Mouse (Mus musculus) midbrain, embryonic 11.5 days (tissue): ENCODE measurements at regions not wholly inside any gene's neighbourhood (a gene's known extent, or its start where the extent isn't known, plus 50 kb on each side); places are given as distances from the start of the nearest gene placed in this dataset.

Experiments used
- ATAC-seq: fragments of 200-750 bp; cut with Nextera tagmentation; 2 replicates; pipeline ENCODE4 v1.8.0; 2017; ENCODE audit warnings: moderate TSS enrichment, moderate library complexity; ENCODE audit not compliant: low FRiP score
- DNase-seq: peaks from one replicate; pipeline ENCODE4 v3.0.0; 2015; ENCODE audit warnings: low spot score; ENCODE audit errors: missing footprints
- H3K27ac ChIP-seq: fragments of 300-500 bp; sonication (generic); 2 replicates; pipeline ENCODE4 v1.5.1; 2014; ENCODE audit warnings: low read depth, low read length
- H3K27me3 ChIP-seq: fragments of 300-500 bp; sonication (generic); 2 replicates; pipeline ENCODE4 v1.6.1; 2014; ENCODE audit warnings: mild to moderate bottlenecking, low read length, moderate library complexity, mixed read lengths; ENCODE audit not compliant: control insufficient read depth, insufficient read depth
- H3K36me3 ChIP-seq: fragments of 300-500 bp; sonication (generic); 2 replicates; pipeline ENCODE4 v1.6.1; 2014; ENCODE audit warnings: mild to moderate bottlenecking, low read length, moderate library complexity, mixed read lengths; ENCODE audit not compliant: control insufficient read depth, insufficient read depth
- H3K4me1 ChIP-seq: fragments of 300-500 bp; sonication (generic); 2 replicates; pipeline ENCODE4 v1.6.1; 2014; ENCODE audit warnings: low read length; ENCODE audit not compliant: control insufficient read depth, insufficient read depth
- H3K4me2 ChIP-seq: fragments of 300-500 bp; sonication (generic); 2 replicates; pipeline ENCODE4 v1.6.1; 2014; ENCODE audit warnings: mild to moderate bottlenecking, moderate library complexity
- H3K4me3 ChIP-seq: fragments of 300-500 bp; sonication (generic); 2 replicates; pipeline ENCODE4 v1.5.1; 2014; ENCODE audit warnings: low read depth, low read length
- H3K9ac ChIP-seq: fragments of 300-500 bp; sonication (generic); 2 replicates; pipeline ENCODE4 v1.6.1; 2014; ENCODE audit warnings: low read length
- H3K9me3 ChIP-seq: fragments of 300-500 bp; sonication (generic); 2 replicates; pipeline ENCODE4 v1.6.1; 2016; ENCODE audit warnings: low read length; ENCODE audit not compliant: control insufficient read depth
- whole genome bisulfite sequencing: fragments of 180-500 bp; shearing (Covaris S2); extraction: QIAGEN DNeasy Blood & Tissue Kit; methylation state at CpG from one replicate; pipeline ENCODE4 v1.1.7; 2014; 5-methylcytosine and 5-hydroxymethylcytosine counted together

GRCm38 (mm10) chr1:155488966-155489661 is 68.8 kb upstream of the Acbd6 start:
- Histone ChIP-seq H3K4me2 (no peak overlapping the region), H3K4me1 (peaks cover 11% of the 10 kb centered on the region; the same call in 1 of the 2 replicates), H3K9ac (no peak overlapping the region), H3K4me3 (no peak overlapping the region), H3K36me3 (no peaks in the 10 kb centered on the region), H3K9me3 (no peaks in the 10 kb centered on the region), H3K27ac (no peak overlapping the region), H3K27me3 (no peaks in the 10 kb centered on the region; the same call in 1 of the 2 replicates)
- ATAC-seq (no peak), DNase-seq (no peak)
- 81% methylated on average over 11 of the region's 11 CpGs for WGBS

- DNase-seq = no peak
- Histone ChIP-seq H3K36me3 (no peaks in the 10 kb centered on the region), H3K4me3 (no peak overlapping the region), H3K9ac (no peak overlapping the region), H3K4me1 (peaks cover 11% of the 10 kb centered on the region; the same call in 1 of the 2 replicates), H3K27me3 (no peaks in the 10 kb centered on the region; the same call in 1 of the 2 replicates), H3K27ac (no peak overlapping the region), H3K9me3 (no peaks in the 10 kb centered on the region), H3K4me2 (no peak overlapping the region)
- ATAC-seq = no peak
- WGBS = 66% methylated on average over 7 of the region's 7 CpGs
These were observed 67.8 kb upstream of the Acbd6 start for GRCm38 (mm10) chr1:155490131-155490530.

- H3K9ac ChIP-seq = peak overlapping the region; percentile 4; the same call in 1 of the 2 replicates
- WGBS = 14% methylated on average over 24 of the region's 24 CpGs
- peaks cover 11% of the 10 kb centered on the region; the same call in 1 of the 2 replicates for H3K4me1 ChIP-seq
- DNase-seq (peak; percentile 91), ATAC-seq (peak; percentile 92)
- no peak overlapping the region; the same call in 1 of the 2 replicates for H3K27ac ChIP-seq
- peak overlapping the region; percentile 27 for H3K4me2 ChIP-seq
- H3K27me3 ChIP-seq = no peaks in the 10 kb centered on the region; the same call in 1 of the 2 replicates
- H3K9me3 ChIP-seq = no peaks in the 10 kb centered on the region
- H3K36me3 ChIP-seq = no peaks in the 10 kb centered on the region
- peak overlapping the region; percentile 1; the same call in 1 of the 2 replicates for H3K4me3 ChIP-seq
These were observed 66.5 kb upstream of the Acbd6 start for GRCm38 (mm10) chr1:155491205-155492026.

- Histone ChIP-seq H3K27me3 (no peaks in the 10 kb centered on the region; the same call in 1 of the 2 replicates), H3K4me3 (no peak overlapping the region), H3K36me3 (no peaks in the 10 kb centered on the region), H3K9ac (no peak overlapping the region), H3K9me3 (no peaks in the 10 kb centered on the region), H3K4me2 (no peak overlapping the region), H3K27ac (no peak overlapping the region), H3K4me1 (peaks cover 11% of the 10 kb centered on the region; the same call in 1 of the 2 replicates)
- DNase-seq = no peak
- ATAC-seq = no peak
- 88% methylated on average over 6 of the region's 6 CpGs for WGBS
These were observed 64.6 kb upstream of the Acbd6 start for GRCm38 (mm10) chr1:155493333-155493732.

- 73% methylated on average over 4 of the region's 4 CpGs for WGBS
- Histone ChIP-seq H3K27ac (no peak overlapping the region), H3K4me2 (no peak overlapping the region)
These were observed 64.1 kb upstream of the Acbd6 start for GRCm38 (mm10) chr1:155493799-155494198.

GRCm38 (mm10) chr1:155494347-155494746 is 63.6 kb upstream of the Acbd6 start:
- Histone ChIP-seq H3K4me2 (no peak overlapping the region), H3K27me3 (no peaks in the 10 kb centered on the region; the same call in 1 of the 2 replicates), H3K9ac (no peak overlapping the region), H3K4me3 (no peak overlapping the region), H3K4me1 (peaks cover 11% of the 10 kb centered on the region; the same call in 1 of the 2 replicates), H3K36me3 (no peaks in the 10 kb centered on the region), H3K9me3 (no peaks in the 10 kb centered on the region), H3K27ac (no peak overlapping the region)
- ATAC-seq = no peak
- 84% methylated on average over 2 of the region's 2 CpGs for WGBS
- peak; percentile 78 for DNase-seq

More at GRCm38 (mm10) chr1:155493799-155494198, 64.1 kb upstream of the Acbd6 start:
- Histone ChIP-seq H3K4me1 (peaks cover 11% of the 10 kb centered on the region; the same call in 1 of the 2 replicates), H3K36me3 (no peaks in the 10 kb centered on the region), H3K4me3 (no peak overlapping the region), H3K9me3 (no peaks in the 10 kb centered on the region), H3K27me3 (no peaks in the 10 kb centered on the region; the same call in 1 of the 2 replicates), H3K9ac (no peak overlapping the region)
- ATAC-seq (no peak), DNase-seq (no peak)

GRCm38 (mm10) chr1:155499735-155500134 is 58.2 kb upstream of the Acbd6 start:
- WGBS = 95% methylated on average over 1 of the region's 1 CpGs
- H3K36me3 ChIP-seq = no peaks in the 10 kb centered on the region
- H3K4me3 ChIP-seq = no peak overlapping the region
- H3K4me2 ChIP-seq = no peak overlapping the region
- H3K9ac ChIP-seq = no peak overlapping the region
- no peak overlapping the region for H3K27ac ChIP-seq
- no peaks in the 10 kb centered on the region; the same call in 1 of the 2 replicates for H3K4me1 ChIP-seq
- no peaks in the 10 kb centered on the region for H3K27me3 ChIP-seq
- no peaks in the 10 kb centered on the region for H3K9me3 ChIP-seq
- ATAC-seq = no peak
- DNase-seq = no peak

GRCm38 (mm10) chr1:155502867-155503266 is 55.1 kb upstream of the Acbd6 start:
- Histone ChIP-seq H3K27ac (no peak overlapping the region), H3K36me3 (no peaks in the 10 kb centered on the region)
- no peak for ATAC-seq

More at GRCm38 (mm10) chr1:155502867-155503266, 55.1 kb upstream of the Acbd6 start:
- Histone ChIP-seq H3K4me1 (no peaks in the 10 kb centered on the region; the same call in 1 of the 2 replicates), H3K27me3 (no peaks in the 10 kb centered on the region), H3K9ac (no peak overlapping the region), H3K9me3 (no peaks in the 10 kb centered on the region), H3K4me3 (no peak overlapping the region), H3K4me2 (no peak overlapping the region)
- no peak for DNase-seq
- 59% methylated on average over 10 of the region's 10 CpGs for WGBS
